Mouse (Mus musculus) limb, embryonic 10.5 days (tissue): ENCODE measurements around the gene Mtss1l. TPM values are rescaled to one million over a fixed set of nuclear protein-coding genes. Genes with fewer than 3 reads are reported as not detected.
"Not testable (repeated sequence)": the region's sequence is repeated elsewhere in the genome, so short reads cannot be mapped to it uniquely, and the experiment has no call there.

Experiments
- DNase-seq: peaks from one replicate; pipeline ENCODE4 v3.0.0-alpha.2; 2017; ENCODE audit warnings: low spot score
- H3K27ac ChIP-seq: fragments of 300-500 bp; sonication (generic); 2 replicates; pipeline ENCODE4 v1.5.1; 2016; ENCODE audit warnings: mild to moderate bottlenecking
- H3K27me3 ChIP-seq: fragments of 300-500 bp; sonication (generic); 2 replicates; pipeline ENCODE4 v1.6.1; 2016; ENCODE audit warnings: low read depth, mild to moderate bottlenecking; ENCODE audit not compliant: poor library complexity, severe bottlenecking
- H3K36me3 ChIP-seq: fragments of 300-500 bp; sonication (generic); 2 replicates; pipeline ENCODE4 v1.6.1; 2016; ENCODE audit warnings: mild to moderate bottlenecking, moderate library complexity
- H3K4me1 ChIP-seq: fragments of 300-500 bp; sonication (generic); 2 replicates; pipeline ENCODE4 v1.6.1; 2016
- H3K4me3 ChIP-seq: fragments of 300-500 bp; sonication (generic); 2 replicates; pipeline ENCODE4 v1.5.1; 2016; ENCODE audit warnings: mild to moderate bottlenecking, moderate library complexity
- H3K9me3 ChIP-seq: fragments of 300-500 bp; sonication (generic); replicated peaks from 2 replicates; pipeline ENCODE4 v1.6.1; 2016; ENCODE audit warnings: mild to moderate bottlenecking
- WGBS: fragments of 180-500 bp; shearing (Covaris S2); methylation state at CpG from one replicate; pipeline ENCODE4 v1.1.7; 2016; 5-methylcytosine and 5-hydroxymethylcytosine counted together
- polyA plus RNA-seq: library from polyadenylated mRNA; unstranded; fragments of >200 nt; fragmentation: Nextera tagmentation; extraction: Ambion mirVana; gene quantifications from 2 replicates; pipeline ENCODE4 v1.2.1, GENCODE M21; 2016

Mtss1l gene
- polyA plus RNA-seq, 1 experiment from 2014 or later, result 8.8 TPM

GRCm38 (mm10) chr8:110775721-110776120 is 54.4 kb downstream of the Mtss1l start:
- no peaks in the 10 kb centered on the region for H3K27me3 ChIP-seq
- H3K27ac ChIP-seq, result no peak overlapping the region
- H3K9me3 ChIP-seq, result no peaks in the 10 kb centered on the region
- WGBS, result 84% methylated on average over 3 of the region's 3 CpGs
- H3K36me3 ChIP-seq, result no peaks in the 10 kb centered on the region
- no peaks in the 10 kb centered on the region for H3K4me1 ChIP-seq
- no peak overlapping the region for H3K4me3 ChIP-seq
- DNase-seq, result no peak

DNA sequence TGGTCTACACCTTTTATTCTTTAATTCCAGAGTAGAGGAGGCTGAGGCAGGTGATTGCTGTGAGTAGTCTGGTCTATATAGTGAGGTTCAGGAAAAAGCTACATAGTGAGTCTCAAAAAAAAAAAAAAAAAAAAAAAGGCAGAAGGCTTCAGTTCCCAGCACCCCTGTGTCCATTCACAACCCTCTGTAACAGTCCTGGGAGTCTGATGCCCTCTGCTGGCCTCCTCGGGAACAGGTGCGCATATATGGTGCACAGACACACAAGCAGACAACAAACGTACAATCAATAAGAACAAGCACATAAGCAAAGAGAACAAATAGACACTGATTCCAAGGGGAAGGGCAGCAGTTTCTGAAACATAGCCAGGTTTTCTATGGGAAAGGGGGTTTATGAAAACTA is 55.1 kb downstream of the Mtss1l start:
- H3K9me3 ChIP-seq, result no peaks in the 10 kb centered on the region
- no peaks in the 10 kb centered on the region for H3K36me3 ChIP-seq
- H3K4me3 ChIP-seq, result no peak overlapping the region
- H3K27ac ChIP-seq, result no peak overlapping the region
- no peaks in the 10 kb centered on the region for H3K27me3 ChIP-seq
- H3K4me1 ChIP-seq, result no peaks in the 10 kb centered on the region
- 96% methylated on average over 3 of the region's 3 CpGs for WGBS
- no peak for DNase-seq

GRCm38 (mm10) chr8:110779924-110780718 is 58.8 kb downstream of the Mtss1l start:
- no peaks in the 10 kb centered on the region for H3K36me3 ChIP-seq
- no peaks in the 10 kb centered on the region for H3K27me3 ChIP-seq
- DNase-seq, result no peak
- no peak overlapping the region for H3K27ac ChIP-seq
- H3K4me3 ChIP-seq, result no peak overlapping the region
- no peaks in the 10 kb centered on the region for H3K9me3 ChIP-seq
- WGBS, result 86% methylated on average over 13 of the region's 13 CpGs
- H3K4me1 ChIP-seq, result no peaks in the 10 kb centered on the region

- Histone ChIP-seq H3K9me3 (no peaks in the 10 kb centered on the region), H3K27ac (no peak overlapping the region), H3K27me3 (no peaks in the 10 kb centered on the region), H3K4me3 (no peak overlapping the region), H3K4me1 (peaks cover 3% of the 10 kb centered on the region; the same call in 1 of the 2 replicates), H3K36me3 (no peaks in the 10 kb centered on the region)
- 73% methylated on average over 2 of the region's 2 CpGs for WGBS
- no peak for DNase-seq
Observed at GRCm38 (mm10) chr8:110785366-110785765, 64.1 kb downstream of the Mtss1l start.

- H3K36me3 ChIP-seq, H3K27ac ChIP-seq, H3K4me1 ChIP-seq, H3K9me3 ChIP-seq, DNase-seq, H3K4me3 ChIP-seq, H3K27me3 ChIP-seq: not testable (repeated sequence)
- 74% methylated on average over 7 of the region's 7 CpGs for WGBS
Observed at GRCm38 (mm10) chr8:110786501-110786900, 65.2 kb downstream of the Mtss1l start.

DNA sequence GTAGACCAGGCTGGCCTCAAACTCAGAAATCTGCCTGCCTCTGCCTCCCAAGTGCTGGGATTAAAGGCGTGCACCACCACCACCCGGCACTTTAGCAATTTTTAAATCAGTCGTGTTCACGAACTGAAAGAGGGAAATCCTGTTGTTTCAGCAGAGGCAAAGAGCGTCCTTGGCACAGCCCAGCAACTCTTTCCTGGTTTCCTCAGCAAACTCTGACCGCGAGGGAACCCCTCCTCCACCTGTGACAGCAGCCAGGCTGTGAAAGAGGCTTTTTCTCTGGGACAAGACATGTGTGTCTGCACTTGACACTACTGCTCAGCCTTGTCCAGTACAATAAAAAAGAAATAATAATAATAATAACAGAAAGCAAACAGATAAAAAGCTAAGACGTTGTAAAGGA is 65.7 kb downstream of the Mtss1l start:
- 92% methylated on average over 8 of the region's 8 CpGs for WGBS

GRCm38 (mm10) chr8:110787411-110787954 is 66.2 kb downstream of the Mtss1l start:
- Histone ChIP-seq H3K36me3 (no peaks in the 10 kb centered on the region), H3K27me3 (no peaks in the 10 kb centered on the region), H3K9me3 (no peaks in the 10 kb centered on the region), H3K4me3 (no peak overlapping the region), H3K27ac (no peak overlapping the region), H3K4me1 (peaks cover 3% of the 10 kb centered on the region; the same call in 1 of the 2 replicates)
- 89% methylated on average over 9 of the region's 9 CpGs for WGBS
- no peak for DNase-seq

More for the DNA sequence above, 65.7 kb downstream of the Mtss1l start:
- Histone ChIP-seq H3K27ac (no peak overlapping the region), H3K36me3 (no peaks in the 10 kb centered on the region), H3K27me3 (no peaks in the 10 kb centered on the region), H3K9me3 (no peaks in the 10 kb centered on the region), H3K4me3 (no peak overlapping the region), H3K4me1 (peaks cover 3% of the 10 kb centered on the region; the same call in 1 of the 2 replicates)
- no peak for DNase-seq

- 73% methylated on average over 12 of the region's 12 CpGs for WGBS
- H3K36me3 ChIP-seq, result no peaks in the 10 kb centered on the region
Observed at GRCm38 (mm10) chr8:110788981-110789380, 67.7 kb downstream of the Mtss1l start.

GRCm38 (mm10) chr8:110789571-110789970 is 68.3 kb downstream of the Mtss1l start:
- Histone ChIP-seq H3K4me1 (peaks cover 7% of the 10 kb centered on the region; the same call in 1 of the 2 replicates), H3K4me3 (no peak overlapping the region), H3K36me3 (no peaks in the 10 kb centered on the region), H3K27me3 (no peaks in the 10 kb centered on the region), H3K27ac (no peak overlapping the region), H3K9me3 (no peaks in the 10 kb centered on the region)
- no peak for DNase-seq
- 58% methylated on average over 12 of the region's 12 CpGs for WGBS

More at GRCm38 (mm10) chr8:110788981-110789380, 67.7 kb downstream of the Mtss1l start:
- Histone ChIP-seq H3K4me3 (no peak overlapping the region), H3K27me3 (no peaks in the 10 kb centered on the region), H3K27ac (no peak overlapping the region), H3K9me3 (no peaks in the 10 kb centered on the region), H3K4me1 (peaks cover 7% of the 10 kb centered on the region; the same call in 1 of the 2 replicates)
- DNase-seq, result no peak

DNA sequence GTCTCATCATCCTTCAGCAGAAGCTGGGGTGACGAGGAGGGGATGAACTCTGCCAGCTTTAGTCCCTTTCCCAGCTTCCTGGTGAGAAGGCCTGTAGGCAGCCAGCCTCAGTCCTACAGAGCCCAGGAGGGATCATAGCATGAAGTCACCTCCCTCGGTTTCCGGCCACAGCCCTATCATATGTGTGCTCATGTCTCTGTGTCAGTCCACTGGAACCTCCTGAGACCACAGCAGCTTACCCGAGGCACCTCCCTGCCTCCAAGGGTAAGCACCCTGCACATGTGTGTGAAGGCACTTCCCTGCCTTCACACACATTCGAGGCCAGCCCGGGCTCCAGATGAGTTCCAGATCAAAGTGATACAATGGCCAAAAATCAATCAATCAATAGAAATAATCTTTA is 69.0 kb downstream of the Mtss1l start:
- WGBS, result 67% methylated on average over 6 of the region's 6 CpGs
- Histone ChIP-seq H3K27me3 (no peaks in the 10 kb centered on the region), H3K4me1 (peaks cover 7% of the 10 kb centered on the region; the same call in 1 of the 2 replicates), H3K36me3 (no peaks in the 10 kb centered on the region), H3K9me3 (no peaks in the 10 kb centered on the region), H3K4me3 (no peak overlapping the region), H3K27ac (no peak overlapping the region)
- no peak for DNase-seq

Other genes starting within 250 kb of the Mtss1l start
- 30.8 and 32.3 TPM in 2 replicates for gene Vac14, start 102.9 kb upstream of the Mtss1l start, polyA plus RNA-seq
- gene Il34, start 84.4 kb downstream of the Mtss1l start, polyA plus RNA-seq, result 0.15 TPM in 1 of 2 replicates, not detected in the other
- gene Cog4, start 125.1 kb downstream of the Mtss1l start, polyA plus RNA-seq, result 75.8 and 87.0 TPM in 2 replicates
- gene Sf3b3, start 125.3 kb downstream of the Mtss1l start, polyA plus RNA-seq, result 232 and 238 TPM in 2 replicates
- gene Fuk, start 181.0 kb downstream of the Mtss1l start, polyA plus RNA-seq, result 15.9 and 17.8 TPM in 2 replicates
- gene St3gal2, start 198.4 kb downstream of the Mtss1l start, polyA plus RNA-seq, result 42.2 and 42.7 TPM in 2 replicates